Comparison of ENCODE assay signal across 9 mouse cellular contexts in the genomic region with DNA sequence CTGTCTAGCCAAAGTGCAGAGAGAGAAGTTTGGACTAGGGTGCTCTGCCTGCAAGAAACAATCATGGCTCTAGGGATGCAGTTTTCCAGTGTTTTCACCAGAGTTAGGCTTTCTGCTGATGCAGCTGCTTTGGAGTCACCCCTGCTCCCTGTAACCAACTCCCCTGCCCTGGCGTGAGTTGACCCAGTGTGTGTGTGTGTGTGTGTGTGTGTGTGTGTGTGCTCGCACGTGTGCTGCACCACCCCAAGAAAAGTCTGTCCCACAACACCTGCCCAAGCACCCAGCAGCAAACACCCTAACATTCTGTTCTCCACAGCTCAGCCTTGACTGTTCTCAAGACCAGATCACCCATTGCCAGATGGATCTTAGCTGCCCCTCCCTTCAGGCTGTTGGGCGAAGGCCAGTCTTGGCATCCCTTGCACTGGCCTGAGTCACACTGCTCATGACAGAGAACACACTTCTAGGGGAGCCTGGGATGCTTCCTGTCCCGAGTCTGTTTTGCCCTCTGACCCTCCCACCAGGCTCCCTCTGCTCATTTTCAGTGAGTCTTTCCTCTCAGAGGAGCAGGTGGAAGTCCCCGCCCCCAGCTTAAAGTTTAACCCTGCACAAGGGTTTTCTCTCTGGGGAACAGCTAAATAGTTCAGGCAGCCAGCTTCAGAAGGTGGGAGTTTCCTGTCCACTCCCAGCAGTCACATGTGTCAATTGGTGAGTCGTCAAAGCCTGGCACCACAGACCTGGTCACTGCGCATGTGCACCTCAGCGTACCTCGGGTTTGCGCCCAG. TPM values are rescaled to one million over a fixed set of nuclear protein-coding genes. Genes with fewer than 3 reads are reported as not detected.
A peak's percentile ranks its signal among the peaks of the same experiment; 100 is the strongest.
DNase-seq lines count a peak whose midpoint lies in the region; ATAC-seq and TF ChIP-seq lines count a peak whose summit lies in the region.
"Had no signal": no experiment of that assay in that cellular context is flagged by ENCODE, and none has a peak within 500 bp of the region (broad histone marks: within the 10 kb centered on the region; RNA-seq: fewer than 3 reads in every experiment).

No protein-coding gene starts in this region.

- no peaks in the 10 kb centered on the region for H3K9me3 ChIP-seq in hindbrain, postnatal 0 days (ENCODE audit: low read length)
- 0 out of 2 replicates have a peak, but pooled peaks cover 2% of the 10 kb centered on the region for H3K9me3 ChIP-seq in hindbrain, embryonic 13.5 days
- H3K9me3 ChIP-seq in heart, embryonic 16.5 days (replicated peaks; ENCODE audit: control insufficient read depth, low read length): no peaks in the 10 kb centered on the region

- ATAC-seq in hindbrain, postnatal 0 days: peak; percentile 87
- no peak for ATAC-seq in hindbrain, embryonic 13.5 days (ENCODE audit: low FRiP score)
- ATAC-seq in heart, embryonic 16.5 days (replicated peaks; ENCODE audit: extremely low read depth, insufficient read depth, low FRiP score): peak; percentile 74

- peak; percentile 76 for DNase-seq in hindbrain, postnatal 0 days (ENCODE audit: low spot score)
- peak; percentile 24 to 46 for DNase-seq in cerebellum, postnatal 4 days (ENCODE audit: low spot score in 2 of 2)
- DNase-seq in large intestine, adult 2 months (ENCODE audit: low read depth, low spot score): peak; percentile 62
- DNase-seq in ovary, postnatal 10 days (ENCODE audit: low spot score): peak; percentile 17
- DNase-seq in frontal cortex, postnatal 25 days (ENCODE audit: low spot score in 2 of 2): no peak
- no peak for DNase-seq in left cerebral cortex, adult 11 months (ENCODE audit: low spot score)

- no peaks in the 10 kb centered on the region for H3K36me3 ChIP-seq in hindbrain, postnatal 0 days (ENCODE audit: insufficient read depth, low read length)
- H3K36me3 ChIP-seq in hindbrain, embryonic 13.5 days: no peaks in the 10 kb centered on the region
- H3K36me3 ChIP-seq in heart, embryonic 16.5 days (ENCODE audit: control insufficient read depth, insufficient read depth): no peaks in the 10 kb centered on the region

- WGBS in hindbrain, postnatal 0 days: 62% methylated on average over 11 of the region's 11 CpGs
- 67% methylated on average over 11 of the region's 11 CpGs for WGBS in hindbrain, embryonic 13.5 days
- WGBS in heart, embryonic 16.5 days: 63% methylated on average over 11 of the region's 11 CpGs
- WGBS in large intestine, adult 2 months: 20% methylated on average over 11 of the region's 11 CpGs

- H3K9ac ChIP-seq in hindbrain, postnatal 0 days (replicated peaks; ENCODE audit: low read length): no peak overlapping the region
- H3K9ac ChIP-seq in hindbrain, embryonic 13.5 days: no peak overlapping the region
- no peak overlapping the region for H3K9ac ChIP-seq in heart, embryonic 16.5 days (ENCODE audit: low read length)

- H3K4me3 ChIP-seq in hindbrain, postnatal 0 days (ENCODE audit: low read length): no peak overlapping the region
- H3K4me3 ChIP-seq in hindbrain, embryonic 13.5 days: no peak overlapping the region
- no peak overlapping the region for H3K4me3 ChIP-seq in heart, embryonic 16.5 days (ENCODE audit: low read length)
- H3K4me3 ChIP-seq: erythroblast, embryonic 14.5 days had no signal

- H3K4me1 ChIP-seq in hindbrain, postnatal 0 days (ENCODE audit: insufficient read depth, low read length): no peaks in the 10 kb centered on the region
- no peaks in the 10 kb centered on the region for H3K4me1 ChIP-seq in hindbrain, embryonic 13.5 days (replicated peaks)
- H3K4me1 ChIP-seq in heart, embryonic 16.5 days (ENCODE audit: control insufficient read depth, insufficient read depth, low read length): peaks cover 7% of the 10 kb centered on the region

- no peak for TF ChIP-seq CTCF in hindbrain, postnatal 0 days (IDR thresholded peaks at IDR 0.05; ENCODE audit: low read depth)

- H3K4me2 ChIP-seq in hindbrain, postnatal 0 days (ENCODE audit: low read depth, low read length): no peak overlapping the region
- H3K4me2 ChIP-seq in hindbrain, embryonic 13.5 days: no peak overlapping the region
- H3K4me2 ChIP-seq in heart, embryonic 16.5 days (ENCODE audit: low read depth, low read length): no peak overlapping the region

- H3K27ac ChIP-seq in hindbrain, postnatal 0 days: no peak overlapping the region
- no peak overlapping the region for H3K27ac ChIP-seq in hindbrain, embryonic 13.5 days
- H3K27ac ChIP-seq in heart, embryonic 16.5 days (ENCODE audit: low read length): no peak overlapping the region; the same call in 1 of the 2 replicates

- no peaks in the 10 kb centered on the region for H3K27me3 ChIP-seq in hindbrain, postnatal 0 days (ENCODE audit: insufficient read depth, low read length)
- H3K27me3 ChIP-seq in hindbrain, embryonic 13.5 days: no peaks in the 10 kb centered on the region
- no peaks in the 10 kb centered on the region for H3K27me3 ChIP-seq in heart, embryonic 16.5 days (ENCODE audit: control insufficient read depth, insufficient read depth, low read length)

RNA-seq across cellular contexts. Expression of a gene that starts 26.9 kb away (rescaled TPM):
- total RNA-seq in hindbrain, postnatal 0 days (2014; rRNA removed): 46.0 and 51.3 TPM in 2 replicates
- 11.7 and 12.7 TPM in 2 replicates for polyA plus RNA-seq in hindbrain, postnatal 0 days (2015; fragmentation: Nextera tagmentation; extraction: Ambion mirVana)
- polyA plus RNA-seq in hindbrain, embryonic 13.5 days (2015; fragmentation: Nextera tagmentation; extraction: Ambion mirVana): 6.2 and 7.3 TPM in 2 replicates
- 5.1 and 6.0 TPM in 2 replicates for polyA plus RNA-seq in heart, embryonic 16.5 days (2015; fragmentation: Nextera tagmentation; extraction: Ambion mirVana)
- polyA plus RNA-seq in large intestine, adult 2 months (2012; rRNA removed): 7.0 and 8.2 TPM in 2 replicates

RNA-seq across cellular contexts. Expression of a gene that starts 53.9 kb away (rescaled TPM):
- total RNA-seq in hindbrain, postnatal 0 days (2014; rRNA removed): 42.9 and 45.6 TPM in 2 replicates
- polyA plus RNA-seq in hindbrain, postnatal 0 days (2015; fragmentation: Nextera tagmentation; extraction: Ambion mirVana): 55.4 and 55.8 TPM in 2 replicates
- polyA plus RNA-seq in hindbrain, embryonic 13.5 days (2015; fragmentation: Nextera tagmentation; extraction: Ambion mirVana): 49.3 and 56.9 TPM in 2 replicates
- polyA plus RNA-seq in heart, embryonic 16.5 days (2015; fragmentation: Nextera tagmentation; extraction: Ambion mirVana): 48.3 and 53.8 TPM in 2 replicates
- 49.3 and 52.8 TPM in 2 replicates for polyA plus RNA-seq in large intestine, adult 2 months (2012; rRNA removed)

Comparison
In these comparisons a context has a peak if more than half of its experiments do, and no peak if none do; other contexts are left out.
1. DNase-seq: peak in hindbrain, postnatal 0 days (single experiment), cerebellum, postnatal 4 days (2 of 2), large intestine, adult 2 months (single experiment) and ovary, postnatal 10 days (single experiment); none in frontal cortex, postnatal 25 days (0 of 2) and left cerebral cortex, adult 11 months (single experiment).